Mouse (Mus musculus) gastrocnemius, adult 8-10 months (tissue): ENCODE results near the gene Ginm1. TPM values are rescaled to one million over a fixed set of nuclear protein-coding genes. Genes with fewer than 3 reads are reported as not detected.

Experiments
- microRNA-seq: library from miRNA; unstranded; fragments of <30 nt; microRNA quantifications from one replicate; pipeline ENCODE4 v1.2.0, GENCODE M21; 2022
- total RNA-seq, 4 experiments: library from RNA; stranded (reverse); gene quantifications; 2 replicates each; pipeline ENCODE4 v1.2.4; 2022

Ginm1 gene
- total RNA-seq, 4 experiments from 2014 or later, result 102 to 111 (median 105) TPM

Small RNA genes lying within 50 kb of the gene (microRNA-seq; reads per million reads assigned to microRNA genes)
- gene Mir5104, result not detected

Other genes starting within 250 kb of the Ginm1 start
- gene Lrp11, start 203.0 kb downstream of the Ginm1 start, total RNA-seq, result 1 to 10 TPM in 3 of 4 experiments, under 1 TPM in 1; 0.99 to 1.3 (median 1.1) TPM
- gene Nup43, start 125.3 kb downstream of the Ginm1 start, total RNA-seq, result 1 to 10 TPM; 5.4 to 6.5 (median 5.7) TPM
- gene Pcmt1, start 111.7 kb downstream of the Ginm1 start, total RNA-seq, result 100 to 1,000 TPM; 111 to 131 (median 116) TPM
- 10 to 100 TPM in 3 of 4 experiments, 1 to 10 TPM in 1; 9.4 to 11.4 (median 10.3) TPM for gene Lats1, start 111.6 kb downstream of the Ginm1 start, total RNA-seq
- 10 to 100 TPM; 11.4 to 13.8 (median 11.9) TPM for gene Katna1, start 66.8 kb downstream of the Ginm1 start, total RNA-seq
- 10 to 100 TPM in 2 of 4 experiments, 1 to 10 TPM in 2; 7.9 to 10.6 (median 9.8) TPM for gene Ppil4, start 67 bp upstream of the Ginm1 start, total RNA-seq
- under 1 TPM in 1 of 4 experiments, not detected in 3; 0.07 TPM for gene Zc3h12d, start 39.6 kb upstream of the Ginm1 start, total RNA-seq
- 100 to 1,000 TPM; 105 to 120 (median 107) TPM for gene Tab2, start 163.4 kb upstream of the Ginm1 start, total RNA-seq